Mouse (Mus musculus) forebrain, embryonic 10.5 days (tissue): ENCODE data around the gene Renbp. TPM values are rescaled to one million over a fixed set of nuclear protein-coding genes. Genes with fewer than 3 reads are reported as not detected.

Source experiments
- DNase-seq: peaks from one replicate; pipeline ENCODE4 v3.0.0-alpha.2; 2017; ENCODE audit warnings: low spot score; ENCODE audit errors: extremely low spot score
- H3K27ac ChIP-seq: fragments of 300-500 bp; sonication (generic); 2 replicates; pipeline ENCODE4 v1.5.1; 2016; ENCODE audit warnings: mild to moderate bottlenecking
- H3K27me3 ChIP-seq: fragments of 300-500 bp; sonication (generic); 2 replicates; pipeline ENCODE4 v1.6.1; 2016; ENCODE audit warnings: mild to moderate bottlenecking; ENCODE audit not compliant: poor library complexity, severe bottlenecking
- H3K36me3 ChIP-seq: fragments of 300-500 bp; sonication (generic); replicated peaks from 2 replicates; pipeline ENCODE4 v1.6.1; 2016; ENCODE audit warnings: mild to moderate bottlenecking, moderate library complexity
- H3K4me1 ChIP-seq: fragments of 300-500 bp; sonication (generic); 2 replicates; pipeline ENCODE4 v1.6.1; 2016
- H3K4me3 ChIP-seq: fragments of 300-500 bp; sonication (generic); 2 replicates; pipeline ENCODE4 v1.5.1; 2016; ENCODE audit warnings: mild to moderate bottlenecking, moderate library complexity
- H3K9me3 ChIP-seq: fragments of 300-500 bp; sonication (generic); 2 replicates; pipeline ENCODE4 v1.6.1; 2016; ENCODE audit warnings: mild to moderate bottlenecking, moderate library complexity
- WGBS: fragments of 180-500 bp; shearing (Covaris S2); methylation state at CpG from one replicate; pipeline ENCODE4 v1.1.7; 2016; 5-methylcytosine and 5-hydroxymethylcytosine counted together
- polyA plus RNA-seq: library from polyadenylated mRNA; unstranded; fragments of >200 nt; fragmentation: Nextera tagmentation; extraction: Ambion mirVana; gene quantifications from 2 replicates; pipeline ENCODE4 v1.2.1, GENCODE M21; 2016

Renbp gene
- polyA plus RNA-seq, 1 experiment from 2014 or later = 17.3 TPM

- Histone ChIP-seq H3K27ac (peak overlapping the region; percentile 76), H3K4me3 (peak overlapping the region; percentile 31), H3K36me3 (peaks cover 35% of the 10 kb centered on the region), H3K9me3 (no peaks in the 10 kb centered on the region), H3K27me3 (peaks cover 12% of the 10 kb centered on the region; the same call in 1 of the 2 replicates), H3K4me1 (peaks cover 14% of the 10 kb centered on the region)
- 30% methylated on average over 31 of the region's 31 CpGs for WGBS
- peak; percentile 87 for DNase-seq
Measured at GRCm38 (mm10) chrX:73914827-73915703, 15.6 kb downstream of the Renbp start.

- Histone ChIP-seq H3K27ac (no peak overlapping the region), H3K27me3 (peaks cover 12% of the 10 kb centered on the region; the same call in 1 of the 2 replicates), H3K36me3 (peaks cover under 1% of the 10 kb centered on the region), H3K9me3 (no peaks in the 10 kb centered on the region), H3K4me3 (no peak overlapping the region), H3K4me1 (peaks cover 14% of the 10 kb centered on the region)
- 74% methylated on average over 2 of the region's 2 CpGs for WGBS
- DNase-seq = no peak
Measured at GRCm38 (mm10) chrX:73911588-73911987, 19.1 kb downstream of the Renbp start.

- Histone ChIP-seq H3K4me3 (peak overlapping the region; percentile 41), H3K27me3 (peaks cover 12% of the 10 kb centered on the region; the same call in 1 of the 2 replicates)
Measured at GRCm38 (mm10) chrX:73911156-73911555, 19.5 kb downstream of the Renbp start.

GRCm38 (mm10) chrX:73910451-73910850 lies 20.2 kb downstream of the Renbp start:
- peaks cover 12% of the 10 kb centered on the region; the same call in 1 of the 2 replicates for H3K27me3 ChIP-seq
- no peak overlapping the region for H3K27ac ChIP-seq
- peak overlapping the region; percentile 41; the same call in 1 of the 2 replicates for H3K4me3 ChIP-seq
- no peaks in the 10 kb centered on the region for H3K36me3 ChIP-seq
- no peaks in the 10 kb centered on the region for H3K9me3 ChIP-seq
- peaks cover 10% of the 10 kb centered on the region for H3K4me1 ChIP-seq
- DNase-seq = no peak

More at GRCm38 (mm10) chrX:73911156-73911555, 19.5 kb downstream of the Renbp start:
- DNase-seq = no peak
- Histone ChIP-seq H3K4me1 (peaks cover 14% of the 10 kb centered on the region), H3K27ac (no peak overlapping the region), H3K36me3 (no peaks in the 10 kb centered on the region; the same call in 1 of the 2 replicates), H3K9me3 (no peaks in the 10 kb centered on the region)
- WGBS = 20% methylated on average over 22 of the region's 26 CpGs

- H3K27me3 ChIP-seq = peaks cover 12% of the 10 kb centered on the region; the same call in 1 of the 2 replicates
- H3K4me1 ChIP-seq = peaks cover 8% of the 10 kb centered on the region
- H3K9me3 ChIP-seq = no peaks in the 10 kb centered on the region
- DNase-seq = no peak
- no peak overlapping the region for H3K4me3 ChIP-seq
- 82% methylated on average over 1 of the region's 1 CpGs for WGBS
- H3K27ac ChIP-seq = no peak overlapping the region
- no peaks in the 10 kb centered on the region for H3K36me3 ChIP-seq
Measured at GRCm38 (mm10) chrX:73910049-73910448, 20.6 kb downstream of the Renbp start.

- 83% methylated on average over 3 of the region's 3 CpGs for WGBS
- Histone ChIP-seq H3K27me3 (peaks cover 12% of the 10 kb centered on the region; the same call in 1 of the 2 replicates), H3K4me1 (no peaks in the 10 kb centered on the region)
Measured at GRCm38 (mm10) chrX:73897959-73898358, 32.7 kb downstream of the Renbp start.

GRCm38 (mm10) chrX:73895719-73896118 lies 34.9 kb downstream of the Renbp start, which contains the start of gene L1cam:
L1cam (minus strand) TSS chrX:73896105.
- H3K27ac ChIP-seq = no peak within 1 kb of the TSS
- peak; percentile 30 for DNase-seq
- WGBS = 29% methylated on average over 2 of the region's 2 CpGs

More at GRCm38 (mm10) chrX:73897959-73898358, 32.7 kb downstream of the Renbp start:
- no peaks in the 10 kb centered on the region for H3K9me3 ChIP-seq
- DNase-seq = no peak
- no peak overlapping the region for H3K27ac ChIP-seq
- no peaks in the 10 kb centered on the region for H3K36me3 ChIP-seq
- H3K4me3 ChIP-seq = no peak overlapping the region

GRCm38 (mm10) chrX:73892833-73893232 lies 37.8 kb downstream of the Renbp start:
- DNase-seq = no peak
- Histone ChIP-seq H3K4me1 (no peaks in the 10 kb centered on the region), H3K27me3 (no peaks in the 10 kb centered on the region; the same call in 1 of the 2 replicates), H3K27ac (no peak overlapping the region), H3K9me3 (no peaks in the 10 kb centered on the region), H3K4me3 (no peak overlapping the region), H3K36me3 (no peaks in the 10 kb centered on the region)
- WGBS = 95% methylated on average over 14 of the region's 14 CpGs

More at GRCm38 (mm10) chrX:73895719-73896118, 34.9 kb downstream of the Renbp start, which contains the start of gene L1cam:
- no peaks in the 10 kb centered on the region for H3K36me3 ChIP-seq
- no peaks in the 10 kb centered on the region for H3K9me3 ChIP-seq
- no peaks in the 10 kb centered on the region for H3K4me1 ChIP-seq
- no peak within 1 kb of the TSS for H3K4me3 ChIP-seq
- peaks cover 9% of the 10 kb centered on the region; the same call in 1 of the 2 replicates for H3K27me3 ChIP-seq

GRCm38 (mm10) chrX:73891551-73892152 lies 39.0 kb downstream of the Renbp start, which contains the start of gene Avpr2:
Avpr2 (plus strand) TSS chrX:73892102.
- Histone ChIP-seq H3K4me3 (no peak within 1 kb of the TSS), H3K36me3 (no peaks in the 10 kb centered on the region), H3K27ac (no peak within 1 kb of the TSS), H3K4me1 (no peaks in the 10 kb centered on the region), H3K9me3 (no peaks in the 10 kb centered on the region), H3K27me3 (no peaks in the 10 kb centered on the region; the same call in 1 of the 2 replicates)
- 63% methylated on average over 6 of the region's 6 CpGs for WGBS
- DNase-seq = no peak

GRCm38 (mm10) chrX:73881463-73881862 lies 49.2 kb downstream of the Renbp start:
- DNase-seq = no peak
- peaks cover 55% of the 10 kb centered on the region for H3K27me3 ChIP-seq
- peak overlapping the region; percentile 55; the same call in 1 of the 2 replicates for H3K4me3 ChIP-seq
- peaks cover 19% of the 10 kb centered on the region for H3K4me1 ChIP-seq
- WGBS = 13% methylated on average over 6 of the region's 6 CpGs
- no peaks in the 10 kb centered on the region for H3K36me3 ChIP-seq
- H3K9me3 ChIP-seq = no peaks in the 10 kb centered on the region
- H3K27ac ChIP-seq = no peak overlapping the region

GRCm38 (mm10) chrX:73881036-73881427 lies 49.6 kb downstream of the Renbp start:
- Histone ChIP-seq H3K27ac (0 out of 2 replicates have a peak overlapping the region, but pooled peaks have one; percentile 40), H3K27me3 (peaks cover 58% of the 10 kb centered on the region), H3K36me3 (no peaks in the 10 kb centered on the region), H3K9me3 (no peaks in the 10 kb centered on the region), H3K4me3 (peak overlapping the region; percentile 55), H3K4me1 (peaks cover 19% of the 10 kb centered on the region)
- no peak for DNase-seq
- WGBS = 15% methylated on average over 16 of the region's 16 CpGs

GRCm38 (mm10) chrX:73880194-73881035 lies 50.2 kb downstream of the Renbp start:
- peak overlapping the region; percentile 55 for H3K4me3 ChIP-seq
- no peaks in the 10 kb centered on the region for H3K36me3 ChIP-seq
- peaks cover 19% of the 10 kb centered on the region for H3K4me1 ChIP-seq
- DNase-seq = peak; percentile 24
- peaks cover 64% of the 10 kb centered on the region for H3K27me3 ChIP-seq
- H3K27ac ChIP-seq = 0 out of 2 replicates have a peak overlapping the region, but pooled peaks have one; percentile 40
- no peaks in the 10 kb centered on the region for H3K9me3 ChIP-seq
- 27% methylated on average over 46 of the region's 48 CpGs for WGBS
